Mouse (Mus musculus): Measurements from ENCODE around the gene Fam71e1. TPM values are rescaled to one million over a fixed set of nuclear protein-coding genes. Genes with fewer than 3 reads are reported as not detected.

The Fam71e1 gene
- polyA plus RNA-seq (2012; rRNA removed): 1.1 and 1.5 TPM in 2 replicates

DNA sequence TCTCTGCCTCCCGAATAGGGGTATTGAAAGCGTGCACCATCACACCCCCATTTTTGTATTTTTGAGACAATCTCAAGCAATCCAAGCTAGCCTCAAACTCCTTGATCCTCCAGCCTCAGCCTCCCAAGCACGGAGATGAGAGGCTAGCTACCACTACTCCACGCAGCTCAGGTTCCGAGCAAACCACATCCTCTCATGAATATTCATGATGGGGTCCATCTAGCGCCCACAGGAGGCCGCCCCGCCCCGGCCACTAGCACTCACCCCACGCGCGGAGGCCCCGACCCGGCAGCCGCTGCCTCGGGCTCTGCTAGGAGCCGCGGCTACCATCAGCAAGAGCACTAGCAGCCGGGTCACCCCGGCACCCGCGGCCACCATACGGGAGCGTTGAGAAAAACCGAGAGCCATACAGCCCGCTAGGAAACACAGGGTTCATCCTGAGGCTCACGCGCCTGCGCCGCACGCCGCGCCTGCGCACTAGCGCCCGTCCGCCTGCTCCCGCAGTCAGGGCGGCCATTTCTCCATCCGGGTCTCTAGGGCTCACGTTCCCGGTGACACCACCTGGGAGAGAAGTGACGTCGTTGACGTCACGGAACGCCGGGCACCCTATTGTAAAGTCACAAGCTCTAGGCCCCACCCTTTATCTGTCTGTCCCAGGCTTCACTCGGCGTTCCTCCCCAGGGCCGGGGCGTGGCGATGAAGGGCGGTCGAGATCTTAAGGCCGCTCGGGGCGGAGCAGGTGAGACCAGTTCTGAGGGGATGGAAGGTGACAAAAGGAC lies at the start of gene Fam71e1, which contains the start of gene Emc10:
Fam71e1 (plus strand) TSS at position 590 of the 779 bp plus-strand sequence.
Emc10 (minus strand) TSS at position 538 of the 779 bp plus-strand sequence.
- peak; percentile 93 for DNase-seq (ENCODE audit: low read depth, low spot score)
- WGBS: under 1% methylated on average over 58 of the region's 58 CpGs

DNA sequence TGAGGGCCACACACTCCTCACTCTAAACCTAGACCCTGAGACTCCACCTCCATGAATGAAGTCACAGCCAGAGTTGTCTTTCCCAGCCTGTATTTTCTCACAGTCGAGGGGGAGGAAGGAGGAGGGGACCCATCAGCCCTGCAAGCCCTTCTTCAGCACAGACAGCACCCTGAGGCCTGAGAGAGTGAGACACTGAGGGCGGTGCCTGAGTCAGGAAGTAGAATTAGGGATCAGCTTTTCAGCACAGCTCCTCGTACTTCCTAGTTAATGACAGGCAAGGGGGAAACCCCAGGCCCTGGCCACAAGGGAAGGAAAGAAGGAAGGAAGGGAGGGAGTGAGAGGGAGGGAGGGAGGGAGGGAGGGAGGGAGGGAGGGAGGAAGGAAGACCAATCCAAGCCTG lies 43.1 kb upstream of the Fam71e1 start:
- WGBS: 7% methylated on average over 3 of the region's 3 CpGs
- no peak for DNase-seq (ENCODE audit: low read depth, low spot score)

DNA sequence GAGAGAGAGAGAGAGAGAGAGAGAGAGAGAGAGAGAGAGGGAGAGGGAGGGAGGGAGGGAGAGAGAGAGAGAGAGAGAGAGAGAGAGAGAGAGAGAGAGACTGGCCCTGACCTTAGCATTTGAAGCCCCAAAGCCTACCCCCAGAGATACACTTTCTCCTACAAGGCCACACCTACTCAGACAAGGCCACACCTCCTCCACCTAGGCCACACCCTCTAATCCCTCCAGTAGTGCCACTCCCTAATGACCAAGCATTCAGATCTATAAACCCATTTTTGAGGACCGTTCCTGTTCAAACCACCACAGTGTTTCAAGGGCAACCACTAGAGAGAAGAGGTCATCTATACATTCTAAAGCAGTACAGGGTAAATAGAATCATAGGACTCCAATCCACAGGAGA lies 40.1 kb upstream of the Fam71e1 start:
- WGBS: 58% methylated on average over 1 of the region's 1 CpGs
- no peak for DNase-seq (ENCODE audit: low read depth, low spot score)

DNA sequence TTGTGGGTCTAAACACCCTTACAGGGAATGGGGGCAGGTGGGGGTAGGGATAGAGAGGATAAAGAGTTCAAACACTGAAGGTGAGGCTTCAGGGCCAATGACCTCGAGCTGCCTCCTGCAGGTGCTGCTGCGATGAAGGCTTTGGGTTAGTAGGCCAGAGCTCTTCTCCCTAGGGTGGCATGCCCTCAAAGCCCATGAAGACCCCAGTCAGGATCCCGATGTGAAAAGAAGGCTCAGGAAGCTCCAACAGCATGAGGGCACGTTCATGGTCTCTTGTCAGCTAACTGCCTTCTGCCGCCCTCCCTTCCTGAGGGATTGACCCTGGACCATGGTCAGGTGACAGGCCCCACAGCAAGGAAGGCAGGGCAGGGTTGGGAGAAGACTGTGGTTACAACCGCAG lies 36.3 kb upstream of the Fam71e1 start:
- WGBS: 54% methylated on average over 6 of the region's 6 CpGs
- DNase-seq (ENCODE audit: low read depth, low spot score): no peak

- DNase-seq (ENCODE audit: low read depth, low spot score): no peak
Measured at GRCm38 (mm10) chr7:44460767-44461502, 35.4 kb upstream of the Fam71e1 start.

DNA sequence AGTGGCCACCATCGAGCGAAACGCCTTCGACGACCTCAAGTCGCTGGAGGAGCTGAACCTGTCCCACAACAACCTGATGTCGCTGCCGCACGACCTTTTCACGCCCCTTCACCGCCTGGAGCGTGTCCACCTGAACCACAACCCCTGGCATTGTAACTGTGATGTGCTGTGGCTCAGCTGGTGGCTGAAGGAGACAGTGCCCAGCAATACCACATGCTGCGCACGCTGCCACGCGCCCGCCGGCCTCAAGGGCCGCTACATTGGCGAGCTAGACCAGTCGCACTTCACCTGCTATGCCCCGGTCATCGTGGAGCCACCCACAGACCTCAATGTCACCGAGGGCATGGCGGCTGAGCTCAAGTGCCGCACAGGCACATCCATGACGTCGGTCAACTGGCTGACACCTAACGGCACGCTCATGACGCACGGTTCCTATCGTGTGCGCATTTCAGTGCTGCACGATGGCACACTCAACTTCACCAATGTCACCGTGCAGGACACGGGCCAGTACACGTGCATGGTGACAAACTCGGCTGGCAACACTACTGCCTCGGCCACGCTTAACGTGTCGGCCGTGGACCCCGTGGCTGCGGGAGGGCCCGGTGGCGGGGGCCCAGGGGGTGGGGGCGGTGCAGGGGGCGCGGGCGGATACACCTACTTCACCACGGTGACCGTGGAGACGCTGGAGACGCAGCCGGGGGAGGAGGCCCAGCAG lies 34.7 kb upstream of the Fam71e1 start:
- no peak for DNase-seq (ENCODE audit: low read depth, low spot score)

More at GRCm38 (mm10) chr7:44460767-44461502, 35.4 kb upstream of the Fam71e1 start:
- 65% methylated on average over 31 of the region's 31 CpGs for WGBS

GRCm38 (mm10) chr7:44462218-44463055 lies 33.9 kb upstream of the Fam71e1 start:
- 14% methylated on average over 77 of the region's 77 CpGs for WGBS

More for the DNA sequence above, 34.7 kb upstream of the Fam71e1 start:
- 46% methylated on average over 57 of the region's 57 CpGs for WGBS

DNA sequence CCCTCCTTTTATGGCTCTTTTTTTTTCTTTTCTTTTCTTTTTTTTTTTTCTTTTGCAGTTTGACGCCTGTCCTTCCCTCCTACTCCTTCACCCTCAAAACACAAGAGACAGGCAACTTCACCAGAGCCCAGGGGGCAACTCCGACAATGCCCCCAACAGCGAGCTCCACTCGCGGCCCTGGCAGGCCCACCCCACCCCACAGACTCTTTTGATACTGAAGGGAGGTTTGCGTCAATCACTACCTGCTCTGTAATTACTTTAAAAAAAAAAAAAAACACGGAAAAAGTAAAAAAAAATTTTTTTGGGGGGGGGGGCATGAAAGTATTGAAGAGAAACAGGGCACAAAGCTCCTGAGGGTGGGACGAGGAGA lies 33.3 kb upstream of the Fam71e1 start:
- WGBS: 26% methylated on average over 8 of the region's 8 CpGs
- DNase-seq (ENCODE audit: low read depth, low spot score): no peak

More at GRCm38 (mm10) chr7:44462218-44463055, 33.9 kb upstream of the Fam71e1 start:
- DNase-seq (ENCODE audit: low read depth, low spot score): no peak

GRCm38 (mm10) chr7:44463556-44464225 lies 32.7 kb upstream of the Fam71e1 start:
- no peak for DNase-seq (ENCODE audit: low read depth, low spot score)
- WGBS: 80% methylated on average over 10 of the region's 10 CpGs

- 38% methylated on average over 4 of the region's 4 CpGs for WGBS
- no peak for DNase-seq (ENCODE audit: low read depth, low spot score)
Measured at GRCm38 (mm10) chr7:44464511-44464910, 31.9 kb upstream of the Fam71e1 start.

- no peak for DNase-seq (ENCODE audit: low read depth, low spot score)
- 56% methylated on average over 2 of the region's 2 CpGs for WGBS
Measured at GRCm38 (mm10) chr7:44465111-44465510, 31.3 kb upstream of the Fam71e1 start, which contains the start of gene Aspdh. TSS of gene Aspdh (plus strand) at chr7:44465391.

DNA sequence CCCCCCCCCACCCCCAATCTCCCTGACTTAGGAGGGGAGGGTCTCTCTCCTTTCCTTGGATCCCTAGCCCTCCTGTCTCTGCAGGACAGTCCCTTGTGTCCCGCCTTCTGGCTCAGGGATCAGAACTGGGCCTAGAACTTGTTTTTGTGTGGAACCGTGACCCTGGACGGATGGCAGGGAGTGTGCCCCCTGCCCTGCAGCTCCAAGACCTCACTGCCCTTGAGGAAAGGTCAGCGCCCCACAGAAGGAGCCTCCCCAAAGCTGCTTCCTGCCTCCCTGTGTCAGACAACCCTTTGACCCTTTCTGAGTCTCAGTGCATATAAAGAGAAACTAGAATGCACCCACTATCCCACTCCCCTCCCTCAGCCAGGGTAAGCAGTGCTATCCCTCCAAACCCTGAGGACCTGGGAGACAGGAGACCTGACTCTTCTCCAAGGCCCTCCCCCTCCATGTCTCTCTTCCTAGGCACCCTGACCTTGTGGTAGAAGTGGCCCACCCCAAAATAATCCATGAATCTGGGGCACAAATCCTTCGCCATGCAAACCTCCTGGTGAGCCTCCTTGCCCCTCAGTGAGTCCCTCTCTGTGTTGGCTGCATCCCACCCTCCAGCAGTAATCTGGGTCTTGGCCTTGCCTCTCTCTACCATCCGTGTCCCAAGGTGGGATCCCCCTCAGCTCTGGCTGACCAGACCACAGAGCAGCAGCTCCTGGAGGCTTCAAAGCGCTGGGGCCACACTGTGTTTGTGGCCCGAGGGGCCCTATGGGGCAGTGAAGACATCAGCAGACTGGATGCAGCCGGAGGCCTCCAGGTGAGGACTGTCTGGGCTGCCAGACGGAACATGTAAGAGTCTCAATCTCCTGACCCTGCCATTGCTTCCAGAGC lies 30.1 kb upstream of the Fam71e1 start:
- DNase-seq (ENCODE audit: low read depth, low spot score): no peak
- 84% methylated on average over 10 of the region's 10 CpGs for WGBS

GRCm38 (mm10) chr7:44466888-44467311 lies 29.5 kb upstream of the Fam71e1 start:
- 91% methylated on average over 16 of the region's 16 CpGs for WGBS
- no peak for DNase-seq (ENCODE audit: low read depth, low spot score)

DNA sequence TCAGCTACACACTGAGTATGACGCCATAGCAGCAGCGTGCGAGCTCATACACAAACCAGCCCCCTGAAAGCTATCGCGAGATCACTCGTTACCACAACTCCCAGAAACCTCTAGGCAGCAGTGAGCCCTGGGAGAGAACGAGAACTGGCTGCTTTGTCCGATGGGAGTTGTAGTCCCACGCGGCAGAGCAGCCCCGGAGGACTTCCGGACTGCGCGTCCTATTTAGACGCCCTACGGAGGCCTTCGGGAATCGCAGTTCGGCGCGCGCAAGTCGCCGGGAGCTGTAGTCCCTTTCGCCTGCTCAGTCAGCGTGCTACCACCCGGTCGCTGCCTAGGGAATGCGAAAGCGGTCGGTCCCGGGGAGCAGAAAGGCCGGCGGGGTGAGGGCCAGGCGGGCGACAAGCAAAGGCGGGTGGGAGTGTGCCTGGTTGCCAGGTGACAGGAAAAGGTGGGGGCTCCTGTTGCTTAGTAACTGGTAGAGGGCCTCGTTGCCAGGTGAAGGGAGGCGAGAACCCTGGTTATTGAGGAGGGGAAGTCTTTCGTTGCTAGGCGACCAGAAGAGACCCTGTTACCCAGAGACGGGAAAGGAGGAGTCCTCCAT lies 28.5 kb upstream of the Fam71e1 start, which contains the start of gene Josd2:
Josd2 (plus strand) TSS at position 170 of the 601 bp plus-strand sequence.
- DNase-seq (ENCODE audit: low read depth, low spot score): peak; percentile 96
- WGBS: under 1% methylated on average over 42 of the region's 42 CpGs

GRCm38 (mm10) chr7:44468644-44469285 lies 27.6 kb upstream of the Fam71e1 start:
- no peak for DNase-seq (ENCODE audit: low read depth, low spot score)
- 74% methylated on average over 15 of the region's 15 CpGs for WGBS
